Mouse (Mus musculus): ENCODE measurements around the gene Gsap. TPM values are rescaled to one million over a fixed set of nuclear protein-coding genes. Genes with fewer than 3 reads are reported as not detected.
"Not testable (repeated sequence)": the region's sequence is repeated elsewhere in the genome, so short reads cannot be mapped to it uniquely, and the experiment has no call there.

Gsap gene
- polyA plus RNA-seq (2012; fragmentation: generic; extraction: Trizol): 4.5 TPM
- long read RNA-seq, experiment 1, transcript Gsap-205 (19 exons, 3,508 nt): major isoform, 6 of 14 reads
- long read RNA-seq, experiment 1, partial matches to known transcripts: 5 of 14 reads
- long read RNA-seq, experiment 1, other reads (novel, unspliced or antisense): 1 of 14 reads
- long read RNA-seq, experiment 2, transcript Gsap-205 (19 exons, 3,508 nt): major isoform, 9 of 25 reads
- long read RNA-seq, experiment 2, transcript Gsap-201 (31 exons, 3,745 nt): minor isoform, 7 of 25 reads
- long read RNA-seq, experiment 2, partial matches to known transcripts: 4 of 25 reads
- long read RNA-seq, experiment 2, other reads (novel, unspliced or antisense): 5 of 25 reads

DNA sequence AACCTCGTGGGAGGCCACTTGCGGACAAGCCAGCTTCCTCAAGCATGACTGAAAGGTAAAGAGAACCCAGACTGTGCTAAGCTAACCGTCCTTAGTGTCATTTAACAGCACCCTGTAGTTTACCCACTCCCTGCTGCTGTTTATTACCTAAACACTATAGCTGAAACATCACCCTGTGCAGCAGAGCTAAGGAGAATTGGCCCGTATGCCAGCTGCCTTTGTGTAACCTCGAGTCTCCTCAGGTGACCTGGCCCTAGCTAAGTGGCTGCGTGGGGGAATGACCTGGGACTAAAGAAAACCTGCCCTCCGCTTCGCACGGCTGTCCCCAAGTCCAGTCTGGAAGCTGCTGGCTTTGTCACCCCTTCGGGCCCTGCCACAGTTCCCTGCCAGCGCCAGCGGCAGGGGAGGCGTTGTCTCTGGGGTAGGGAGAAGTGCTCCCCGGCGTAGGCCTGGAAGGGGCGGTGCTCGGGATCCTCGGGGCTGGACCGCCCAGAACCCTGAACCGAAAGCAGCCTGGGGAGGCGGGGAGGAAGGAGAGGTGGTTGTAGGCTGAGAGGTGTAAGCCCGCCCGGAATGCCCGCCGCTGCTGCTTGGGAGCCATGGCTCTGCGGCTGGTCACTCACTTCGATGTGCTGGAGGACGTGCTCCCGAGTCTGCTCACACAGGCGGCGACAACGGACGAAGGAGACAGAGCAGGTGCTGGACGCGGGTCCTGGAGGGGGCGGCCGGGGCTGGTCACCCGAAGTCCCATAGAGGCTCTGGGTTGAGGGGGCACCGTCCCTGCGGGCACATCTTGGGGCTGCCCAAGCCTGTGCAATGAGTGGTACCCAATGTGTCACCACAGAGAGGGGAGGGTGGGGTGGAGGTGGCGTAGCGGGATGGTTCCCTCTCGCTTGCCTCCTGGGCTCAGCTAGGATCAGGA, at the start of gene Gsap:
TSS of gene Gsap (plus strand) at position 492 of the 922 bp plus-strand sequence.
- H3K36me3 ChIP-seq (ENCODE audit: control insufficient read depth, insufficient read depth): no peaks in the 10 kb centered on the region
- peak within 1 kb of the TSS; percentile 54 for H3K4me3 ChIP-seq (ENCODE audit: insufficient read depth, poor library complexity, severe bottlenecking)
- peak within 1 kb of the TSS; percentile 65 for H3ac ChIP-seq (ENCODE audit: control insufficient read depth, insufficient read length, low read depth)
- H3K79me3 ChIP-seq (ENCODE audit: low read depth): no peaks in the 10 kb centered on the region
- no peaks in the 10 kb centered on the region for H3K27me3 ChIP-seq (ENCODE audit: control insufficient read depth, insufficient read depth, insufficient read length)
- TF ChIP-seq CEBPB (IDR thresholded peaks at IDR 0.05; ENCODE audit: low read depth): no peak
- no peak for TF ChIP-seq CTCF (IDR thresholded peaks at IDR 0.05; ENCODE audit: control insufficient read depth, insufficient read depth, insufficient read length)
- TF ChIP-seq MYOD1 (IDR thresholded peaks at IDR 0.05; ENCODE audit: control insufficient read depth, insufficient read length, low read depth): no peak
- TF ChIP-seq MYOG (IDR thresholded peaks at IDR 0.05; ENCODE audit: control insufficient read depth, extremely low read depth, insufficient read length): no peak
- no peak for TF ChIP-seq MAX (IDR thresholded peaks at IDR 0.05)
- TF ChIP-seq USF1 (IDR thresholded peaks at IDR 0.05; ENCODE audit: low read depth): no peak
- TF ChIP-seq FOSL1 (IDR thresholded peaks at IDR 0.05; ENCODE audit: insufficient read depth, low read length, poor library complexity, severe bottlenecking): no peak
- H3K79me2 ChIP-seq (ENCODE audit: control insufficient read depth, insufficient read depth): peaks cover 22% of the 10 kb centered on the region

DNA sequence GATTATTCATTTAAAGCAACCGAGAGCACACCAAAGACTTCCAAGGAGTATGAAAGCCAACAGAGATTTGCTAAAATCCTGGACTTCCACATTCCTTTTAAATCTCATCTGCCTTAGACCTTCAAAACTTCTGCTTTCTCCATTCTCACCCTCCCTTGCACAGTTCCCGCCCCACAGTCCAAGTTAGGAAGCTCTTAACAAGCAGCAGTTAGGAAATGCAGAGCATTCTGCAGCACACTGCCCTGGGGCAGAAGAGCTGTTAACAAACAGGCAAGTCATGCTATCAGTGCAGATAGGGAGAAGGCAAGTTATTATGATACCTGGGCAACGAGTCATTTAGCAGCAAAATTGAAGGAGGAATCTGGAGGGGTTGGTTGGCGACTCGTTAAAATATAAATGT, 49.5 kb upstream of the Gsap start:
- no peaks in the 10 kb centered on the region for H3K27me3 ChIP-seq (ENCODE audit: control insufficient read depth, insufficient read depth, insufficient read length)
- H3K4me3 ChIP-seq (ENCODE audit: insufficient read depth, poor library complexity, severe bottlenecking): no peak overlapping the region
- H3ac ChIP-seq (ENCODE audit: control insufficient read depth, insufficient read length, low read depth): no peak overlapping the region
- TF ChIP-seq MAX (IDR thresholded peaks at IDR 0.05) (no peak), MYOG (IDR thresholded peaks at IDR 0.05; ENCODE audit: control insufficient read depth, extremely low read depth, insufficient read length) (no peak), FOSL1 (IDR thresholded peaks at IDR 0.05; ENCODE audit: insufficient read depth, low read length, poor library complexity, severe bottlenecking) (no peak), USF1 (IDR thresholded peaks at IDR 0.05; ENCODE audit: low read depth) (no peak), CEBPB (IDR thresholded peaks at IDR 0.05; ENCODE audit: low read depth) (no peak), CTCF (IDR thresholded peaks at IDR 0.05; ENCODE audit: control insufficient read depth, insufficient read depth, insufficient read length) (no peak), MYOD1 (IDR thresholded peaks at IDR 0.05; ENCODE audit: control insufficient read depth, insufficient read length, low read depth) (no peak)
- H3K36me3 ChIP-seq (ENCODE audit: control insufficient read depth, insufficient read depth): no peaks in the 10 kb centered on the region
- no peaks in the 10 kb centered on the region for H3K79me3 ChIP-seq (ENCODE audit: low read depth)
- no peaks in the 10 kb centered on the region for H3K79me2 ChIP-seq (ENCODE audit: control insufficient read depth, insufficient read depth)

DNA sequence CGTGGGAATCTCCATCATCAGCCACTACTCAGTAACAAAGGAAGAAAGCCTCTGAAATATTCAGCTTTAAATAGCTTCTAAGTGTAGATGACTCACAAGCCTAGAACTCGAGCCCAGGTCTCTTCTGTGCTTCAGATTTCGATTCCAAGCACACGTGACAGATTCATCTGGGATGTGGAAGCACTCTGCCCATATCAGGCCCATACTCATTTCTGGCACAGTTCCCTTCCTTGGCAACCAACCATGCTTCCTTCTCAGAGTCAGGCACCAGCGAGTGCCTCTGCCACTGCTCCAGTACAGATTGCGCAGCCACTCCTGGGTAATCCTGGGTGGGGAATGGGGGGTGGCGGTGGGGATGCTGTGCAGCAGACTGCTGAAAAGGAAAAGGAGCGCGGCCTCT, 46.5 kb upstream of the Gsap start:
- Histone ChIP-seq H3K79me3 (ENCODE audit: low read depth) (no peaks in the 10 kb centered on the region), H3K36me3 (ENCODE audit: control insufficient read depth, insufficient read depth) (no peaks in the 10 kb centered on the region), H3K4me3 (ENCODE audit: insufficient read depth, poor library complexity, severe bottlenecking) (no peak overlapping the region), H3K79me2 (ENCODE audit: control insufficient read depth, insufficient read depth) (no peaks in the 10 kb centered on the region), H3K27me3 (ENCODE audit: control insufficient read depth, insufficient read depth, insufficient read length) (no peaks in the 10 kb centered on the region), H3ac (ENCODE audit: control insufficient read depth, insufficient read length, low read depth) (no peak overlapping the region)
- TF ChIP-seq USF1 (IDR thresholded peaks at IDR 0.05; ENCODE audit: low read depth) (peak; percentile 97), CEBPB (IDR thresholded peaks at IDR 0.05; ENCODE audit: low read depth) (no peak), FOSL1 (IDR thresholded peaks at IDR 0.05; ENCODE audit: insufficient read depth, low read length, poor library complexity, severe bottlenecking) (no peak), MYOG (IDR thresholded peaks at IDR 0.05; ENCODE audit: control insufficient read depth, extremely low read depth, insufficient read length) (no peak), MAX (IDR thresholded peaks at IDR 0.05) (peak; percentile 63), CTCF (IDR thresholded peaks at IDR 0.05; ENCODE audit: control insufficient read depth, insufficient read depth, insufficient read length) (no peak), MYOD1 (IDR thresholded peaks at IDR 0.05; ENCODE audit: control insufficient read depth, insufficient read length, low read depth) (no peak)

DNA sequence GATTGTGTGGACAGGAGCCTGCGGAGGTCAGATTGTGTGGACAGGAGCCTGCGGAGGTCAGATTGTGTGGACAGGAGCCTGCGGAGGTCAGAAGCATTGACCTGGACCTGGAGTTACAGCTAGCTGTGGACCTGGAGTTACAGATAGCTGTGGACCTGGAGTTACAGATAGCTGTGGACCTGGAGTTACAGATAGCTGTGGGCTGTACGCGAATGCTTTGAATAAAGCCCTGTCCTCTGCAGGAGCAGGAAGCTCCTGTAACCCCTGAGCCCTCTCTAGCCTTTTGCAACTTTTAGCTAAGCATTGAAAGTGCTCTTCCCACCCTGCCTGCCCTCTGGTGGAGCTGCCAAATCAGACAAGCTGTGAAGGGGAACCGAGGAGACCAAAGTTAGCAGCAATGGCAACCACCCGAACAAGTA, 44.9 kb upstream of the Gsap start:
- H3K36me3 ChIP-seq (ENCODE audit: control insufficient read depth, insufficient read depth); H3K27me3 ChIP-seq (ENCODE audit: control insufficient read depth, insufficient read depth, insufficient read length); H3K79me2 ChIP-seq (ENCODE audit: control insufficient read depth, insufficient read depth); H3K4me3 ChIP-seq (ENCODE audit: insufficient read depth, poor library complexity, severe bottlenecking); H3K79me3 ChIP-seq (ENCODE audit: low read depth); H3ac ChIP-seq (ENCODE audit: control insufficient read depth, insufficient read length, low read depth): not testable (repeated sequence)
- peak; percentile 15 for TF ChIP-seq CTCF (IDR thresholded peaks at IDR 0.05; ENCODE audit: control insufficient read depth, insufficient read depth, insufficient read length)

DNA sequence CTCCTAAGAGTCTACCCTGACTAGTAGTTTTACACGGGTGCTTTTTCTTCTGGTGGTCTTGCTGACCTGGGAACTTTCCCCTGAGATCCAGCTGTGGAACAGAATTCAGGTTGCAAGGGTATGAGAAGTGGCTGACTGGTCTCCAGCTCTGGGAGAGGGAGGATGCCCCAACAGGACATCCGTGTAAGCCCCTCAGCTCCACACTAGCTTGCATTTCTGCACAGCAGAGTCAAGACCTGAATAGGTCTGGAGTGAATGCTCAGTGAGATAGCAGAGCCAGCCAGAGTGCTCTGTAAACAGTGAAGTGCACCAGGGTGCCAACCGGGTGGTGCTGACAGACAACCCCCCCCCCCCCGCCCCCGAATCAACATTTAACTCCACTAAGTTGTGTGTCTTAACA, 44.4 kb upstream of the Gsap start:
- no peaks in the 10 kb centered on the region for H3K27me3 ChIP-seq (ENCODE audit: control insufficient read depth, insufficient read depth, insufficient read length)
- H3K4me3 ChIP-seq (ENCODE audit: insufficient read depth, poor library complexity, severe bottlenecking): no peak overlapping the region
- H3ac ChIP-seq (ENCODE audit: control insufficient read depth, insufficient read length, low read depth): peak overlapping the region; percentile 29
- no peaks in the 10 kb centered on the region for H3K36me3 ChIP-seq (ENCODE audit: control insufficient read depth, insufficient read depth)
- no peaks in the 10 kb centered on the region for H3K79me2 ChIP-seq (ENCODE audit: control insufficient read depth, insufficient read depth)
- no peak for TF ChIP-seq MYOD1 (IDR thresholded peaks at IDR 0.05; ENCODE audit: control insufficient read depth, insufficient read length, low read depth)
- TF ChIP-seq CEBPB (IDR thresholded peaks at IDR 0.05; ENCODE audit: low read depth): no peak
- TF ChIP-seq MAX (IDR thresholded peaks at IDR 0.05): no peak
- TF ChIP-seq CTCF (IDR thresholded peaks at IDR 0.05; ENCODE audit: control insufficient read depth, insufficient read depth, insufficient read length): no peak
- no peaks in the 10 kb centered on the region for H3K79me3 ChIP-seq (ENCODE audit: low read depth)

All from C2C12 (cell line).